Mouse (Mus musculus) MEL (cell line): Measurements from ENCODE around the gene Epb42. TPM values are rescaled to one million over a fixed set of nuclear protein-coding genes. Genes with fewer than 3 reads are reported as not detected.
A peak's percentile ranks its signal among the peaks of the same experiment; 100 is the strongest.

Source experiments
- DNase-seq: peaks from one replicate; pipeline ENCODE4 v3.0.0; 2011; ENCODE audit warnings: low read depth, low spot score
- H3K27ac ChIP-seq: 2 replicates; pipeline ENCODE4 v1.5.1; 2012; ENCODE audit warnings: low read depth, mild to moderate bottlenecking, control low read depth, low read length, moderate library complexity; ENCODE audit not compliant: control insufficient read depth
- H3K27me3 ChIP-seq, 2 experiments: fragments of 150-350 bp in 1 of 2; sonication (generic) in 1 of 2; 2 replicates each; pipeline ENCODE4 v1.6.1; 2012; ENCODE audit warnings: low read length in 2 of 2, mild to moderate bottlenecking in 2 of 2, improper control_type of control experiment in 1 of 2, moderate library complexity in 1 of 2; ENCODE audit not compliant: insufficient read depth in 2 of 2, control insufficient read depth in 1 of 2
- H3K36me3 ChIP-seq, 2 experiments: 2 replicates each; pipeline ENCODE4 v1.6.1; 2012 to 2014; ENCODE audit warnings: low read length in 2 of 2, improper control_type of control experiment in 1 of 2, inconsistent platforms in 1 of 2, mild to moderate bottlenecking in 1 of 2; ENCODE audit not compliant: insufficient read depth in 2 of 2, control insufficient read depth in 1 of 2
- H3K4me1 ChIP-seq, 2 experiments: fragments of 150-350 bp in 1 of 2; sonication (generic) in 1 of 2; 2 replicates each; pipeline ENCODE4 v1.6.1; 2012; ENCODE audit warnings: low read length in 2 of 2, improper control_type of control experiment in 1 of 2, mild to moderate bottlenecking in 1 of 2; ENCODE audit not compliant: insufficient read depth in 2 of 2, control insufficient read depth in 1 of 2
- H3K4me3 ChIP-seq, 2 experiments: fragments of 150-350 bp in 1 of 2; sonication (generic) in 1 of 2; 2 replicates each; pipeline ENCODE4 v1.5.1; 2012; ENCODE audit warnings: low read depth in 2 of 2, low read length in 2 of 2, mild to moderate bottlenecking in 2 of 2, moderate library complexity in 2 of 2, control low read depth in 1 of 2, improper control_type of control experiment in 1 of 2; ENCODE audit not compliant: control insufficient read depth in 1 of 2, insufficient read depth in 1 of 2
- H3K79me2 ChIP-seq: 2 replicates; pipeline ENCODE4 v1.6.1; 2012; ENCODE audit warnings: mild to moderate bottlenecking, low read length, moderate library complexity; ENCODE audit not compliant: control insufficient read depth, poor library complexity, insufficient read depth
- H3K9ac ChIP-seq: 2 replicates; pipeline ENCODE4 v1.6.1; 2012; ENCODE audit warnings: low read depth, mild to moderate bottlenecking, control low read depth, low read length, moderate library complexity; ENCODE audit not compliant: control insufficient read depth, poor library complexity, severe bottlenecking
- H3K9me3 ChIP-seq: fragments of 150-350 bp; sonication (generic); replicated peaks from 2 replicates; pipeline ENCODE4 v1.6.1; 2012; ENCODE audit warnings: mild to moderate bottlenecking, low read length, improper control_type of control experiment, moderate library complexity; ENCODE audit not compliant: insufficient read depth
- BHLHE40 ChIP-seq: IDR thresholded peaks from 2 replicates; pipeline ENCODE4 v1.6.1; 2012; ENCODE audit warnings: low read depth, mild to moderate bottlenecking, inconsistent platforms, low read length, improper control_type of control experiment, borderline replicate concordance
- EP300 ChIP-seq, 2 experiments: IDR thresholded peaks; 2 replicates each; pipeline ENCODE4 v1.6.1; 2011; ENCODE audit warnings: improper control_type of control experiment in 2 of 2, low read length in 2 of 2, low read depth in 1 of 2, mild to moderate bottlenecking in 1 of 2
- ETS1 ChIP-seq: IDR thresholded peaks from 2 replicates; pipeline ENCODE4 v1.6.1; 2012; ENCODE audit warnings: low read depth, mild to moderate bottlenecking, inconsistent platforms, low read length, improper control_type of control experiment, moderate library complexity
- HCFC1 ChIP-seq: IDR thresholded peaks from 2 replicates; pipeline ENCODE4 v1.6.1; 2012; ENCODE audit warnings: low read depth, mild to moderate bottlenecking, inconsistent platforms, low read length, improper control_type of control experiment, moderate library complexity
- JUND ChIP-seq: IDR thresholded peaks from 2 replicates; pipeline ENCODE4 v1.6.1; 2011; ENCODE audit warnings: low read depth, mild to moderate bottlenecking, improper control_type of control experiment, low read length
- MAFK ChIP-seq: IDR thresholded peaks from 2 replicates; pipeline ENCODE4 v1.6.1; 2011; ENCODE audit warnings: low read depth, mild to moderate bottlenecking, low read length, improper control_type of control experiment, borderline replicate concordance
- MEF2A ChIP-seq: IDR thresholded peaks from 2 replicates; pipeline ENCODE4 v1.6.1; 2014; ENCODE audit warnings: low read depth, mild to moderate bottlenecking, inconsistent platforms, low read length, improper control_type of control experiment; ENCODE audit not compliant: poor library complexity, insufficient replicate concordance, severe bottlenecking; ENCODE audit errors: extremely low read depth
- MYB ChIP-seq: IDR thresholded peaks from 2 replicates; pipeline ENCODE4 v1.6.1; 2011; ENCODE audit warnings: mild to moderate bottlenecking, low read depth, low read length, improper control_type of control experiment
- MYC ChIP-seq: IDR thresholded peaks from 2 replicates; pipeline ENCODE4 v1.6.1; 2011; ENCODE audit warnings: low read depth, mild to moderate bottlenecking, low read length, improper control_type of control experiment, moderate library complexity
- NRF1 ChIP-seq: IDR thresholded peaks from 2 replicates; pipeline ENCODE4 v1.6.1; 2014; ENCODE audit warnings: low read depth, mild to moderate bottlenecking, inconsistent platforms, low read length, improper control_type of control experiment, moderate library complexity; ENCODE audit not compliant: poor library complexity, insufficient read depth, severe bottlenecking
- POLR2AphosphoS2 ChIP-seq: IDR thresholded peaks from 2 replicates; pipeline ENCODE4 v1.6.1; 2011; ENCODE audit warnings: low read length, improper control_type of control experiment
- RCOR1 ChIP-seq: IDR thresholded peaks from 2 replicates; pipeline ENCODE4 v1.6.1; 2012; ENCODE audit warnings: low read depth, mild to moderate bottlenecking, inconsistent platforms, low read length, improper control_type of control experiment
- SIN3A ChIP-seq: IDR thresholded peaks from 2 replicates; pipeline ENCODE4 v1.6.1; 2012; ENCODE audit warnings: low read length, improper control_type of control experiment, inconsistent platforms
- TBP ChIP-seq: IDR thresholded peaks from 2 replicates; pipeline ENCODE4 v1.8.0; 2011; ENCODE audit warnings: low read depth, low read length, improper control_type of control experiment
- TCF12 ChIP-seq: IDR thresholded peaks from 2 replicates; pipeline ENCODE4 v1.6.1; 2014; ENCODE audit warnings: low read depth, mild to moderate bottlenecking, inconsistent platforms, low read length, improper control_type of control experiment, moderate library complexity
- USF1 ChIP-seq: IDR thresholded peaks from 2 replicates; pipeline ENCODE4 v1.6.1; 2014; ENCODE audit warnings: low read depth, mild to moderate bottlenecking, inconsistent platforms, low read length, improper control_type of control experiment, moderate library complexity
- ZC3H11A ChIP-seq: IDR thresholded peaks from 2 replicates; pipeline ENCODE4 v1.6.1; 2012; ENCODE audit warnings: low read depth, mild to moderate bottlenecking, inconsistent platforms, low read length, improper control_type of control experiment
- ZNF384 ChIP-seq: IDR thresholded peaks from 2 replicates; pipeline ENCODE4 v1.6.1; 2012; ENCODE audit warnings: low read depth, mild to moderate bottlenecking, inconsistent platforms, low read length, improper control_type of control experiment
- polyA plus RNA-seq, 2 experiments: library from polyadenylated mRNA; stranded (reverse) in 1 of 2; unstranded in 1 of 2; fragments of >175 nt in 1 of 2; fragments of >200 nt in 1 of 2; gene quantifications; 2 replicates each; pipeline versions ENCODE4 v1.2.1 to v1.2.4; 2012; ENCODE audit warnings: low replicate concordance in 2 of 2, low read depth in 1 of 2; ENCODE audit not compliant: insufficient read length in 2 of 2, insufficient read depth in 1 of 2, missing spikeins in 1 of 2
- total RNA-seq: library from RNA; depleted of rRNA; stranded (reverse); fragments of 300-350 nt; gene quantifications from 2 replicates; pipeline ENCODE4 v1.2.3, GENCODE M21; 2012

Gene Epb42
- total and polyA plus RNA-seq, 3 experiments: 2.3 to 2.9 TPM; not detected in 1

GRCm38 (mm10) chr2:121071871-121072270, 35.0 kb upstream of the Epb42 start:
- no peaks in the 10 kb centered on the region for H3K36me3 ChIP-seq
- peak; percentile 58 for DNase-seq
- TF ChIP-seq JUND (no peak), BHLHE40 (no peak), MYC (no peak), ZNF384 (no peak), HCFC1 (no peak), ZC3H11A (no peak), MYB (no peak), MEF2A (no peak), TCF12 (no peak), MAFK (no peak), NRF1 (no peak), RCOR1 (no peak), SIN3A (no peak), TBP (no peak), POLR2AphosphoS2 (no peak)

GRCm38 (mm10) chr2:121069506-121069905, 32.6 kb upstream of the Epb42 start:
- Histone ChIP-seq H3K27me3 (peaks cover 4 to 5% of the 10 kb centered on the region in 2 experiments), H3K4me3 (no peak overlapping the region), H3K36me3 (no peaks in the 10 kb centered on the region), H3K79me2 (no peaks in the 10 kb centered on the region), H3K4me1 (no peaks in the 10 kb centered on the region), H3K9me3 (no peaks in the 10 kb centered on the region), H3K9ac (no peak overlapping the region), H3K27ac (no peak overlapping the region)
- no peak for DNase-seq
- TF ChIP-seq MEF2A (no peak), HCFC1 (no peak)

More at GRCm38 (mm10) chr2:121071871-121072270, 35.0 kb upstream of the Epb42 start:
- Histone ChIP-seq H3K9me3 (no peaks in the 10 kb centered on the region), H3K4me3 (no peak overlapping the region), H3K27ac (no peak overlapping the region), H3K79me2 (no peaks in the 10 kb centered on the region), H3K9ac (no peak overlapping the region), H3K27me3 (peaks cover 2 to 3% of the 10 kb centered on the region in 2 experiments; a peak in 3 of 4 replicates), H3K4me1 (no peaks in the 10 kb centered on the region)

- H3K27ac ChIP-seq: no peak overlapping the region
- H3K79me2 ChIP-seq: no peaks in the 10 kb centered on the region
- H3K4me1 ChIP-seq: no peaks in the 10 kb centered on the region
- H3K9me3 ChIP-seq: no peaks in the 10 kb centered on the region
- H3K4me3 ChIP-seq: no peak overlapping the region
- peaks cover 4 to 5% of the 10 kb centered on the region in 2 experiments for H3K27me3 ChIP-seq
- no peak overlapping the region for H3K9ac ChIP-seq
- H3K36me3 ChIP-seq: no peaks in the 10 kb centered on the region
- TF ChIP-seq ETS1 (no peak), USF1 (peak; percentile 63), EP300 (IDR thresholded peaks at IDR 0.05; ENCODE audit: low read depth in 1 of 2, low read length in 2 of 2) (no peak)
- no peak for DNase-seq
Observed at GRCm38 (mm10) chr2:121067116-121067515, 30.2 kb upstream of the Epb42 start.
